Mouse (Mus musculus): ENCODE measurements around the gene Trim33.

Trim33 gene

DNA sequence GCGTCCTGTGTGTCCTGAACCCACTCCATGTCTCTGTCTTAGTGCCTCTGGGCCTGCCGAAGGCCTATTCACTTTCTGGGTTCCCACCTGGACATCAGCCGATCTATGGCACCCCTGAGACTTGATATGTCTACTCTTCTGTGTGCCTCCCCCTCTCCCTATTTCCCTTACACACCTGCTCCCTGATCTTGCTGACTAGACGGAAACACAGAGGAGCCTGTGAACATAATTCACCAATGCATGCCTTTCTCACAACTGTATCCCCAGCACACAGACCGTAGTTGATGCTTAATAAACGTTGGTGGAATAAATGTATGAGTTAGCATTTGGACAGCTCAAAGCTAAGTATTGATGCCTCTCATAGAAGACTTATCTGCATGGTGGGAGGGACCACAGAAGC lies 121.7 kb downstream of the Trim33 start:
- no peak for DNase-seq (ENCODE audit: low read depth, low spot score)

DNA sequence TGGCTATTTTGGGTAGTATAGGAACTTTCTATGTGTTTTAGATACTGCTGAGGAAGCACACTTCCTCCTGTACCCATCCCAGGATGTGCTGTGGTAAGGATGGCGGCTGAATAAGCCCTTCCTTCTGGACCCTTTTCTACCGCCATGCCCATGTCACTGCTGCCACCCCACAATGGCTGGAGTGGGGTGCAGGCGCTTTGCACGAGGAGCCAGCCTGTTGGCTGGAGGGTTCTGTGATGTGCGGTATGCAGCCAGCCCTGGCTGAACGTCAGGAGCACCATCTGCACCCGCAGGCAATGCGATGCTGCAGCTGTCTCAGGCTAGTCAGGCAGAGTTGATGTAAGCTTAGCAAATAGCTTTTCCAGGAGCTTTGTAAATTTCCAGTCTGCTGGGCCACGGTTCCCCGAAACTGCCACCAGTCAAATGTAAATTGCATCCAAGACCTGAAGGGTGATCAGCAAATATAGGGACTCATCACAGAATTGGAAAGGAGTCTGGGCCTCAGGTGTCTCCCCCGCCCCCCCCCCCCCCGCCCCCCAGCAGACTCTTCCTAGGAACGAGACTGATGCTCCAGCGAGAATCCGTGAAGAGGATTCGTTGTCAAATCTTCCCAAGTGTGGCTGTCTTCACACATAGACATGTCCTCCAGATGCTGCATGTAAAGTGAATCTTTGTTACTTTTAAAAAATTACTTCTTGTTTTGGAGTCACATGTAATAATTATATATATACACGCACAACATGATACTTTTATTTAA lies 122.4 kb downstream of the Trim33 start:
- DNase-seq (ENCODE audit: low read depth, low spot score): no peak

DNA sequence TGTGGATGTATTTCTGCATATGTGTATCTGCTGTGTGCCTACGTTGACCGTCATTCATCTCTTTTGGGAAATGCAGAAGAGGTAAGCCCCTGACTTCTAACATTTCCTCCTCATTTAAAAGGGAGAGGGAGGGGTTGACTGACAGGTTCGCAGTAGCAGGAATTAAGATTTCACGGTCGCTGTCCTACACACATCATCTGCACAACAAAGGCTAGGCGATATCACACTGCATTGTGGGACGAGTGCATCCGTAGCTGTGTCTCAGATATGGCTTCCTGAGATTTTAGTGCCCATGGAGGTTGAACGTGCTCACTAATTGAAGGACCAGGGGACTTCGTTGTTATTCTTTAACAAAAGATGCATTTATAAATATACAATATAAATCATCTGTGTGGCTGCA lies 123.1 kb downstream of the Trim33 start:
- DNase-seq (ENCODE audit: low read depth, low spot score): no peak

DNA sequence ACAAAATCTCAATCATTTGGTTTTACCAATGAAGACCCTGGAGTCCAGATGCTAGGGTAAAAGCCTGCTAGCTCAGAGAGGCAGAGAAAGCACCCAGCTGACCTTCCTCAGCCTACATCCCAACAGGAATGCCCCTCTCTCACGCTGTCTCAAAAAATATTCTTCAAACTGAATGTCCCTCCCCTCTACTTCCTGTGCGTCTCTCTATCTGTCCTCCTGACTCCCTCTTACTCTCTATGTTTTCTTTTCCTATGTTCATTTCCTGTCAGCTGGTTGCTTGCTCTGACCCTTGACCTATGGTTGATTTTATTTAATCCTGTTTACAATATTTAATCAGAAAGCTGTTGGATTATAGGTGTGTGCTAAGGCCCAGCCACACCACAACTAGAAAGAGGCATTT lies 126.0 kb downstream of the Trim33 start:
- no peak for DNase-seq (ENCODE audit: low read depth, low spot score)

DNA sequence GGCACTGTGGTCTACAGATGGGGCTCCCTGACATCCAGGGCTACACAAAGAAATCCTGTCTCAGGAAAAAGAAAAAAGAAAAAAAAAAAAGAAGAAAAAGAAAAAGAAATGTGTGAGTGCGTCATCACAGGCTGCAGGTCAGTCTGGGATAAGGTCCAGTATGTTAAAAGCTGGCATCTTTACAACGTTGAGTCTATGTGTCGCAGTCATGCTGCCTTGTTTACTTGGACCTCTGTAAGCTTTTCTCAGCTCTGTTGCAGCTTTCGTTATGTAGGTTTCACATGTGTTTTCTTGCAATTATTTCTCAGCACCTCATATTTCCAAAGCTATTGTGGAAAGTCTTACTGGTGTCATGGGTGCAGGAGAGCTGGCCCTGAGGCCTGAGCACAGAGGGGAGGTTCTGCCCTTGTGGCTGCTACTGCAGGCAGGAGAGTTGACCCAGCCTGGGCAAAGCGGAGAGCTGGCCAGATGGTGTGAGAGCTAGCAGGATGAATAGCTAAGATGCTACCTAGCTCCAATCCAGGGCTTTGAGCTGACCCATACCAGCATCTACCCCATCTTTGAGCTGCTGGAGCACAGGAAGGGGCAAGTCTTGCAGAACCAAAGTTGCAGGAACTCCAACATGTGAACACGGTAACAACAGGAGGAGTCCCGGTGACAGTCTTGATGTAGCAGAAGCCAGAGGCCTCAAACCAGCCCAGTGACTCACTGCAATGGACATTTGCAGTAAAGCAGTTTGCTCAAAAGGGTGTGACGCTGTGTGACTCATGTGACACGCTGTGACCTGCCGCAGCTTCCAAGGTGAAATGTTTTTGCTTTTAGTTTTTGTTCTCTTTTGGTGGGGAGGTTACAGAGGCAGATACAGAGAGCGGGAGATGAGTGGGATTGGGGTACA lies 127.0 kb downstream of the Trim33 start:
- no peak for DNase-seq (ENCODE audit: low read depth, low spot score)
